Mouse (Mus musculus) CD4-positive helper T cell, adult 2 months (primary cell): ENCODE results near the gene Camkv.

Experiments used
- DNase-seq: peaks from one replicate; pipeline ENCODE4 v3.0.0-alpha.2; 2012; ENCODE audit warnings: low read depth, missing footprints, low spot score

Gene Camkv

GRCm38 (mm10) chr9:107935374-107935773 lies at the start of gene Camkv:
Gene Camkv (plus strand): TSS chr9:107935674.
- no peak for DNase-seq

GRCm38 (mm10) chr9:107887804-107888266 lies 47.6 kb upstream of the Camkv start, which contains the start of gene Mon1a:
Gene Mon1a (plus strand): TSS chr9:107888151.
- DNase-seq, result peak; percentile 95

GRCm38 (mm10) chr9:107888267-107888850 lies 47.1 kb upstream of the Camkv start:
- peak; percentile 73 for DNase-seq

GRCm38 (mm10) chr9:107890260-107890659 lies 45.2 kb upstream of the Camkv start:
- DNase-seq, result no peak

- DNase-seq, result peak; percentile 27
Observed at GRCm38 (mm10) chr9:107891023-107891422, 44.5 kb upstream of the Camkv start.

- DNase-seq, result no peak
Observed at GRCm38 (mm10) chr9:107898563-107898962, 36.9 kb upstream of the Camkv start.

GRCm38 (mm10) chr9:107899855-107900254 lies 35.6 kb upstream of the Camkv start:
- DNase-seq, result no peak

- DNase-seq, result no peak
Observed at GRCm38 (mm10) chr9:107900840-107901626, 34.4 kb upstream of the Camkv start.

- DNase-seq, result no peak
Observed at GRCm38 (mm10) chr9:107901627-107901914, 33.9 kb upstream of the Camkv start.

GRCm38 (mm10) chr9:107904726-107905125 lies 30.7 kb upstream of the Camkv start:
- peak; percentile 79 for DNase-seq

GRCm38 (mm10) chr9:107906252-107906966 lies 29.1 kb upstream of the Camkv start, which contains the start of gene Mst1r:
Gene Mst1r (plus strand): TSS chr9:107906873.
- DNase-seq, result peak; percentile 34

GRCm38 (mm10) chr9:107906967-107907800 lies 28.3 kb upstream of the Camkv start:
- no peak for DNase-seq

- DNase-seq, result no peak
Observed at GRCm38 (mm10) chr9:107907801-107908120, 27.7 kb upstream of the Camkv start.

- no peak for DNase-seq
Observed at GRCm38 (mm10) chr9:107908410-107909158, 26.9 kb upstream of the Camkv start.

GRCm38 (mm10) chr9:107910025-107910769 lies 25.3 kb upstream of the Camkv start:
- no peak for DNase-seq

- no peak for DNase-seq
Observed at GRCm38 (mm10) chr9:107914764-107915420, 20.6 kb upstream of the Camkv start.

GRCm38 (mm10) chr9:107917895-107918608 lies 17.4 kb upstream of the Camkv start:
- DNase-seq, result no peak

- no peak for DNase-seq
Observed at GRCm38 (mm10) chr9:107918884-107919283, 16.6 kb upstream of the Camkv start.

GRCm38 (mm10) chr9:107919441-107919840 lies 16.0 kb upstream of the Camkv start:
- no peak for DNase-seq
